Mouse (Mus musculus): ENCODE measurements around the gene Lcp2. TPM values are rescaled to one million over a fixed set of nuclear protein-coding genes. Genes with fewer than 3 reads are reported as not detected.

Gene Lcp2
- polyA plus RNA-seq, 1 experiment = 53.6 TPM

- no peak overlapping the region; the same call in 1 of the 2 replicates for H3K27ac ChIP-seq (ENCODE audit: control insufficient read depth, insufficient read depth, low read depth, low read length, poor library complexity)
Measured at GRCm38 (mm10) chr11:34034008-34034505, 12.7 kb upstream of the Lcp2 start.

GRCm38 (mm10) chr11:34034794-34035193 lies 11.9 kb upstream of the Lcp2 start:
- H3K4me1 ChIP-seq (ENCODE audit: control insufficient read depth, insufficient read depth, low read length) = peaks cover 13% of the 10 kb centered on the region
- no peak overlapping the region for H3K4me3 ChIP-seq (replicated peaks; ENCODE audit: control insufficient read depth, low read depth, low read length)
- H3K27ac ChIP-seq (ENCODE audit: control insufficient read depth, insufficient read depth, low read depth, low read length, poor library complexity) = no peak overlapping the region; the same call in 1 of the 2 replicates
- WGBS = 66% methylated on average over 2 of the region's 2 CpGs
- TF ChIP-seq CTCF (IDR thresholded peaks at IDR 0.05; ENCODE audit: control insufficient read depth, insufficient read depth, low read length) = no peak
- TF ChIP-seq POLR2A (IDR thresholded peaks at IDR 0.05; ENCODE audit: borderline replicate concordance, control insufficient read depth, low read depth, low read length) = no peak

More at GRCm38 (mm10) chr11:34034008-34034505, 12.7 kb upstream of the Lcp2 start:
- WGBS = 7% methylated on average over 5 of the region's 5 CpGs
- Histone ChIP-seq H3K4me3 (replicated peaks; ENCODE audit: control insufficient read depth, low read depth, low read length) (no peak overlapping the region), H3K4me1 (ENCODE audit: control insufficient read depth, insufficient read depth, low read length) (peaks cover 13% of the 10 kb centered on the region)
- TF ChIP-seq POLR2A (IDR thresholded peaks at IDR 0.05; ENCODE audit: borderline replicate concordance, control insufficient read depth, low read depth, low read length) (no peak), CTCF (IDR thresholded peaks at IDR 0.05; ENCODE audit: control insufficient read depth, insufficient read depth, low read length) (no peak)

- Histone ChIP-seq H3K27ac (ENCODE audit: control insufficient read depth, insufficient read depth, low read depth, low read length, poor library complexity) (no peak overlapping the region), H3K4me3 (replicated peaks; ENCODE audit: control insufficient read depth, low read depth, low read length) (no peak overlapping the region), H3K4me1 (ENCODE audit: control insufficient read depth, insufficient read depth, low read length) (peaks cover 13% of the 10 kb centered on the region)
- WGBS = 56% methylated on average over 5 of the region's 5 CpGs
- TF ChIP-seq CTCF (IDR thresholded peaks at IDR 0.05; ENCODE audit: control insufficient read depth, insufficient read depth, low read length) = no peak
- no peak for TF ChIP-seq POLR2A (IDR thresholded peaks at IDR 0.05; ENCODE audit: borderline replicate concordance, control insufficient read depth, low read depth, low read length)
Measured at GRCm38 (mm10) chr11:34035909-34036658, 10.6 kb upstream of the Lcp2 start.

GRCm38 (mm10) chr11:34040061-34040460 lies 6.7 kb upstream of the Lcp2 start:
- 72% methylated on average over 5 of the region's 5 CpGs for WGBS
- no peak overlapping the region for H3K27ac ChIP-seq (ENCODE audit: control insufficient read depth, insufficient read depth, low read depth, low read length, poor library complexity)
- H3K4me3 ChIP-seq (replicated peaks; ENCODE audit: control insufficient read depth, low read depth, low read length) = no peak overlapping the region
- peaks cover 4% of the 10 kb centered on the region; the same call in 1 of the 2 replicates for H3K4me1 ChIP-seq (ENCODE audit: control insufficient read depth, insufficient read depth, low read length)
- TF ChIP-seq POLR2A (IDR thresholded peaks at IDR 0.05; ENCODE audit: borderline replicate concordance, control insufficient read depth, low read depth, low read length) (no peak), CTCF (IDR thresholded peaks at IDR 0.05; ENCODE audit: control insufficient read depth, insufficient read depth, low read length) (no peak)

DNA sequence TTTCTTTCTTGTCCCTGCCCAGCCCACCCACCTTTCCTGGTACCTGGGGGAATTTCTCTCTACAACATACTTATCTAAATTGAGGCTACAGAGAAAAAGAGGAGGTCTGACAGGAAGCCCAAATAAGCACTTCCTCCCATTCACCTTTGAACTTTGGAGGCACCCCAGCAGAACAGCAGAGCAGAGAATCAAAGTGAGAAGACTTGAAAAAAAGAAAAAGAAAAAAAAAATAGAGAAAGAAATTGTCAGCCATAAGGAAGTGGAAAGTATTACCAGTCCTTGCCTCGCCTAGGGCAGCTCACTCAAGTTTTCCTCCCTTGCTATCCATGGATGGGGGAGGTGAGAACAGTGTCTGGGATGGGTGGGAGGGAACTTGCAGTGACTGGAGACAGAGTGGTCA lies 3.9 kb upstream of the Lcp2 start:
- Histone ChIP-seq H3K4me3 (replicated peaks; ENCODE audit: control insufficient read depth, low read depth, low read length) (no peak overlapping the region), H3K4me1 (ENCODE audit: control insufficient read depth, insufficient read depth, low read length) (peaks cover 7% of the 10 kb centered on the region; the same call in 1 of the 2 replicates), H3K27ac (ENCODE audit: control insufficient read depth, insufficient read depth, low read depth, low read length, poor library complexity) (no peak overlapping the region)
- no peak for TF ChIP-seq CTCF (IDR thresholded peaks at IDR 0.05; ENCODE audit: control insufficient read depth, insufficient read depth, low read length)
- no peak for TF ChIP-seq POLR2A (IDR thresholded peaks at IDR 0.05; ENCODE audit: borderline replicate concordance, control insufficient read depth, low read depth, low read length)
- 39% methylated on average over 1 of the region's 1 CpGs for WGBS

DNA sequence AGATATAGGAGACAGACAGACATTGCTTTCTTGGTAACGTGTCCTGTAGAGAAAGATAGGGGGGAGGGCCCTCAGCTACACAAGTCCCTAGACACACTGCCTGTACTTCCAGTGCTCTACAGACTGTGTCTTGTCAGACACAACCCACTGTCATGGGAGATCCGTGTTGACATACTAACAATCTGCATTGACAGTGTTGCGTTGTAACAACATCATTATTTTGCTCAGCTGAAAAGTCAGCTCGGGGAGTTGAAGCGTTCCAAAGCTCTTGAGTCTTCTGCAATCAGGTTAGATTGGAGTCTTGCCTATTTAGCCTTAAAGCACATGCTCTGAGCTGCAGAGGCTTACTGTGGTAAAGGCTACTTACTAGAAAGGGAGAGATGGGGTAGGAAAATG lies 820 bp downstream of the Lcp2 start:
- peaks cover 12% of the 10 kb centered on the region for H3K4me1 ChIP-seq (ENCODE audit: control insufficient read depth, insufficient read depth, low read length)

GRCm38 (mm10) chr11:34048375-34049124 lies 1.8 kb downstream of the Lcp2 start:
- WGBS = 38% methylated on average over 8 of the region's 8 CpGs
- H3K27ac ChIP-seq (ENCODE audit: control insufficient read depth, insufficient read depth, low read depth, low read length, poor library complexity) = no peak overlapping the region; the same call in 1 of the 2 replicates
- no peak for TF ChIP-seq CTCF (IDR thresholded peaks at IDR 0.05; ENCODE audit: control insufficient read depth, insufficient read depth, low read length)
- TF ChIP-seq POLR2A (IDR thresholded peaks at IDR 0.05; ENCODE audit: borderline replicate concordance, control insufficient read depth, low read depth, low read length) = no peak
- H3K4me3 ChIP-seq (replicated peaks; ENCODE audit: control insufficient read depth, low read depth, low read length) = peak overlapping the region; percentile 97
- peaks cover 10% of the 10 kb centered on the region for H3K4me1 ChIP-seq (ENCODE audit: control insufficient read depth, insufficient read depth, low read length)

More for the DNA sequence above, 820 bp downstream of the Lcp2 start:
- H3K4me3 ChIP-seq (replicated peaks; ENCODE audit: control insufficient read depth, low read depth, low read length) = peak overlapping the region; percentile 97
- TF ChIP-seq CTCF (IDR thresholded peaks at IDR 0.05; ENCODE audit: control insufficient read depth, insufficient read depth, low read length) (no peak), POLR2A (IDR thresholded peaks at IDR 0.05; ENCODE audit: borderline replicate concordance, control insufficient read depth, low read depth, low read length) (no peak)
- peak overlapping the region; percentile 84; the same call in 1 of the 2 replicates for H3K27ac ChIP-seq (ENCODE audit: control insufficient read depth, insufficient read depth, low read depth, low read length, poor library complexity)
- WGBS = 4% methylated on average over 5 of the region's 5 CpGs

DNA sequence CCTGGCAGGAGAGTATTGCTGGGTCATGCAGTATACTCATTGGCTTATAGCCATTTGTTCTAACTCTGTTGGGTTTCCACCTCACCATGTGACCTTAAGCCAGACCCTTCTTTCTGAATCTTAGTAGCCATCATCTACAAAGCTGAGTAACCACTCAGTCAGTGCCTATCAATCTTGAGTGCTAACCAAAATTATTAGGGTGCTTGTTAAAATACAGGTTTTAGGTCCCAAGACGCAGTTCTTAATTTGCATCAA lies 2.3 kb downstream of the Lcp2 start:
- Histone ChIP-seq H3K27ac (ENCODE audit: control insufficient read depth, insufficient read depth, low read depth, low read length, poor library complexity) (no peak overlapping the region; the same call in 1 of the 2 replicates), H3K4me3 (replicated peaks; ENCODE audit: control insufficient read depth, low read depth, low read length) (peak overlapping the region; percentile 60), H3K4me1 (ENCODE audit: control insufficient read depth, insufficient read depth, low read length) (peaks cover 11% of the 10 kb centered on the region)
- TF ChIP-seq CTCF (IDR thresholded peaks at IDR 0.05; ENCODE audit: control insufficient read depth, insufficient read depth, low read length) (no peak), POLR2A (IDR thresholded peaks at IDR 0.05; ENCODE audit: borderline replicate concordance, control insufficient read depth, low read depth, low read length) (no peak)
- WGBS = 66% methylated on average over 1 of the region's 1 CpGs

All from bone marrow, adult 2 months (tissue).